Mouse (Mus musculus): ENCODE measurements around the gene Arr3. TPM values are rescaled to one million over a fixed set of nuclear protein-coding genes. Genes with fewer than 3 reads are reported as not detected.

The Arr3 gene
- polyA plus RNA-seq, 1 experiment from 2014 or later, result not detected

GRCm38 (mm10) chrX:100624242-100624641 lies 18.9 kb downstream of the Arr3 start:
- Histone ChIP-seq H3K27me3 (replicated peaks; ENCODE audit: control insufficient read depth, insufficient read depth, low read length) (no peaks in the 10 kb centered on the region), H3K36me3 (ENCODE audit: control insufficient read depth, insufficient read depth, low read length) (peaks cover 14% of the 10 kb centered on the region; the same call in 1 of the 2 replicates), H3K9ac (ENCODE audit: low read length) (no peak overlapping the region), H3K4me1 (replicated peaks; ENCODE audit: control insufficient read depth, insufficient read depth, low read length) (no peaks in the 10 kb centered on the region), H3K4me2 (ENCODE audit: low read length) (no peak overlapping the region), H3K27ac (ENCODE audit: low read depth) (no peak overlapping the region), H3K4me3 (ENCODE audit: low read depth, low read length) (no peak overlapping the region), H3K9me3 (ENCODE audit: control insufficient read depth, low read length) (no peaks in the 10 kb centered on the region)
- no peak for ATAC-seq (replicated peaks; ENCODE audit: low FRiP score, low TSS enrichment, low read depth)
- whole genome bisulfite sequencing, result 93% methylated on average over 4 of the region's 4 CpGs
- no peak for DNase-seq (ENCODE audit: low spot score)

- peaks cover 14% of the 10 kb centered on the region; the same call in 1 of the 2 replicates for H3K36me3 ChIP-seq (ENCODE audit: control insufficient read depth, insufficient read depth, low read length)
- peak overlapping the region; percentile 51 for H3K4me2 ChIP-seq (ENCODE audit: low read length)
- WGBS, result 39% methylated on average over 7 of the region's 7 CpGs
- DNase-seq (ENCODE audit: low spot score) (no peak), ATAC-seq (replicated peaks; ENCODE audit: low FRiP score, low TSS enrichment, low read depth) (no peak)
- no peak overlapping the region for H3K27ac ChIP-seq (ENCODE audit: low read depth)
- no peaks in the 10 kb centered on the region for H3K27me3 ChIP-seq (replicated peaks; ENCODE audit: control insufficient read depth, insufficient read depth, low read length)
- no peaks in the 10 kb centered on the region for H3K4me1 ChIP-seq (replicated peaks; ENCODE audit: control insufficient read depth, insufficient read depth, low read length)
- peak overlapping the region; percentile 61 for H3K9ac ChIP-seq (ENCODE audit: low read length)
- H3K9me3 ChIP-seq (ENCODE audit: control insufficient read depth, low read length), result no peaks in the 10 kb centered on the region
- peak overlapping the region; percentile 56 for H3K4me3 ChIP-seq (ENCODE audit: low read depth, low read length)
Observed at GRCm38 (mm10) chrX:100625146-100625545, 19.8 kb downstream of the Arr3 start.

- no peak for DNase-seq (ENCODE audit: low spot score)
- peaks cover 14% of the 10 kb centered on the region; the same call in 1 of the 2 replicates for H3K36me3 ChIP-seq (ENCODE audit: control insufficient read depth, insufficient read depth, low read length)
- peak within 1 kb of the TSS; percentile 67 for H3K9ac ChIP-seq (ENCODE audit: low read length)
- peak within 1 kb of the TSS; percentile 56 for H3K4me3 ChIP-seq (ENCODE audit: low read depth, low read length)
- no peaks in the 10 kb centered on the region for H3K9me3 ChIP-seq (ENCODE audit: control insufficient read depth, low read length)
- ATAC-seq (replicated peaks; ENCODE audit: low FRiP score, low TSS enrichment, low read depth), result no peak
- H3K27me3 ChIP-seq (replicated peaks; ENCODE audit: control insufficient read depth, insufficient read depth, low read length), result no peaks in the 10 kb centered on the region
- H3K4me2 ChIP-seq (ENCODE audit: low read length), result peak within 1 kb of the TSS; percentile 51
- H3K4me1 ChIP-seq (replicated peaks; ENCODE audit: control insufficient read depth, insufficient read depth, low read length), result no peaks in the 10 kb centered on the region
- H3K27ac ChIP-seq (ENCODE audit: low read depth), result peak within 1 kb of the TSS; percentile 65
- WGBS, result 22% methylated on average over 3 of the region's 3 CpGs
Observed at GRCm38 (mm10) chrX:100625546-100625801, 20.2 kb downstream of the Arr3 start, which contains the start of gene Kif4. Gene Kif4 (plus strand): TSS chrX:100625737.

GRCm38 (mm10) chrX:100625802-100626793 lies 20.8 kb downstream of the Arr3 start, which contains the start of gene Pdzd11:
Gene Pdzd11 (minus strand): TSS chrX:100626568.
- Histone ChIP-seq H3K9me3 (ENCODE audit: control insufficient read depth, low read length) (no peaks in the 10 kb centered on the region), H3K4me3 (ENCODE audit: low read depth, low read length) (peak within 1 kb of the TSS; percentile 56), H3K9ac (ENCODE audit: low read length) (peak within 1 kb of the TSS; percentile 67), H3K27ac (ENCODE audit: low read depth) (peak within 1 kb of the TSS; percentile 65), H3K27me3 (replicated peaks; ENCODE audit: control insufficient read depth, insufficient read depth, low read length) (no peaks in the 10 kb centered on the region), H3K4me1 (replicated peaks; ENCODE audit: control insufficient read depth, insufficient read depth, low read length) (no peaks in the 10 kb centered on the region), H3K4me2 (ENCODE audit: low read length) (peak within 1 kb of the TSS; percentile 51), H3K36me3 (ENCODE audit: control insufficient read depth, insufficient read depth, low read length) (peaks cover 14% of the 10 kb centered on the region; the same call in 1 of the 2 replicates)
- DNase-seq (ENCODE audit: low spot score) (peak; percentile 80), ATAC-seq (replicated peaks; ENCODE audit: low FRiP score, low TSS enrichment, low read depth) (peak; percentile 99)
- 15% methylated on average over 62 of the region's 62 CpGs for WGBS

GRCm38 (mm10) chrX:100629076-100629475 lies 23.8 kb downstream of the Arr3 start:
- H3K27ac ChIP-seq (ENCODE audit: low read depth), result no peak overlapping the region
- DNase-seq (ENCODE audit: low spot score) (no peak), ATAC-seq (replicated peaks; ENCODE audit: low FRiP score, low TSS enrichment, low read depth) (no peak)
- no peaks in the 10 kb centered on the region for H3K9me3 ChIP-seq (ENCODE audit: control insufficient read depth, low read length)
- whole genome bisulfite sequencing, result 94% methylated on average over 2 of the region's 2 CpGs
- 0 out of 2 replicates have a peak, but pooled peaks cover under 1% of the 10 kb centered on the region for H3K36me3 ChIP-seq (ENCODE audit: control insufficient read depth, insufficient read depth, low read length)
- no peaks in the 10 kb centered on the region for H3K27me3 ChIP-seq (replicated peaks; ENCODE audit: control insufficient read depth, insufficient read depth, low read length)
- H3K4me3 ChIP-seq (ENCODE audit: low read depth, low read length), result no peak overlapping the region
- no peak overlapping the region for H3K4me2 ChIP-seq (ENCODE audit: low read length)
- no peak overlapping the region for H3K9ac ChIP-seq (ENCODE audit: low read length)
- no peaks in the 10 kb centered on the region for H3K4me1 ChIP-seq (replicated peaks; ENCODE audit: control insufficient read depth, insufficient read depth, low read length)

- H3K27me3 ChIP-seq (replicated peaks; ENCODE audit: control insufficient read depth, insufficient read depth, low read length), result no peaks in the 10 kb centered on the region
- no peaks in the 10 kb centered on the region for H3K4me1 ChIP-seq (replicated peaks; ENCODE audit: control insufficient read depth, insufficient read depth, low read length)
- H3K27ac ChIP-seq (ENCODE audit: low read depth), result no peak overlapping the region
- no peaks in the 10 kb centered on the region for H3K9me3 ChIP-seq (ENCODE audit: control insufficient read depth, low read length)
- WGBS, result 90% methylated on average over 8 of the region's 8 CpGs
- no peak for ATAC-seq (replicated peaks; ENCODE audit: low FRiP score, low TSS enrichment, low read depth)
- H3K36me3 ChIP-seq (ENCODE audit: control insufficient read depth, insufficient read depth, low read length), result peaks cover 33% of the 10 kb centered on the region; the same call in 1 of the 2 replicates
- no peak for DNase-seq (ENCODE audit: low spot score)
- no peak overlapping the region for H3K4me3 ChIP-seq (ENCODE audit: low read depth, low read length)
- no peak overlapping the region for H3K4me2 ChIP-seq (ENCODE audit: low read length)
- H3K9ac ChIP-seq (ENCODE audit: low read length), result no peak overlapping the region
Observed at GRCm38 (mm10) chrX:100638477-100638876, 33.2 kb downstream of the Arr3 start.

GRCm38 (mm10) chrX:100652848-100653247 lies 47.6 kb downstream of the Arr3 start:
- H3K36me3 ChIP-seq (ENCODE audit: control insufficient read depth, insufficient read depth, low read length), result 0 out of 2 replicates have a peak, but pooled peaks cover 4% of the 10 kb centered on the region

GRCm38 (mm10) chrX:100664825-100665224 lies 59.5 kb downstream of the Arr3 start:
- H3K27me3 ChIP-seq (replicated peaks; ENCODE audit: control insufficient read depth, insufficient read depth, low read length), result no peaks in the 10 kb centered on the region
- H3K9me3 ChIP-seq (ENCODE audit: control insufficient read depth, low read length), result no peaks in the 10 kb centered on the region
- ATAC-seq (replicated peaks; ENCODE audit: low FRiP score, low TSS enrichment, low read depth) (no peak), DNase-seq (ENCODE audit: low spot score) (no peak)
- WGBS, result 81% methylated on average over 2 of the region's 2 CpGs
- H3K4me1 ChIP-seq (replicated peaks; ENCODE audit: control insufficient read depth, insufficient read depth, low read length), result no peaks in the 10 kb centered on the region
- H3K36me3 ChIP-seq (ENCODE audit: control insufficient read depth, insufficient read depth, low read length), result peaks cover 10% of the 10 kb centered on the region
- no peak overlapping the region for H3K4me3 ChIP-seq (ENCODE audit: low read depth, low read length)
- H3K27ac ChIP-seq (ENCODE audit: low read depth), result no peak overlapping the region
- H3K9ac ChIP-seq (ENCODE audit: low read length), result no peak overlapping the region
- H3K4me2 ChIP-seq (ENCODE audit: low read length), result no peak overlapping the region

More at GRCm38 (mm10) chrX:100652848-100653247, 47.6 kb downstream of the Arr3 start:
- H3K27ac ChIP-seq (ENCODE audit: low read depth), result no peak overlapping the region
- no peak overlapping the region for H3K4me3 ChIP-seq (ENCODE audit: low read depth, low read length)
- H3K9me3 ChIP-seq (ENCODE audit: control insufficient read depth, low read length), result no peaks in the 10 kb centered on the region
- no peak overlapping the region for H3K9ac ChIP-seq (ENCODE audit: low read length)
- no peaks in the 10 kb centered on the region for H3K27me3 ChIP-seq (replicated peaks; ENCODE audit: control insufficient read depth, insufficient read depth, low read length)
- DNase-seq (ENCODE audit: low spot score) (no peak), ATAC-seq (replicated peaks; ENCODE audit: low FRiP score, low TSS enrichment, low read depth) (no peak)
- no peaks in the 10 kb centered on the region for H3K4me1 ChIP-seq (replicated peaks; ENCODE audit: control insufficient read depth, insufficient read depth, low read length)
- no peak overlapping the region for H3K4me2 ChIP-seq (ENCODE audit: low read length)

Data from intestine, embryonic 14.5 days (tissue).